Mouse (Mus musculus) fat pad, adult 2 months (tissue): ENCODE results near the gene Cstad.

Source experiments
- DNase-seq: peaks from one replicate; pipeline ENCODE4 v3.0.0-alpha.2; 2011; ENCODE audit warnings: low read depth, low spot score; ENCODE audit errors: extremely low read depth

Gene Cstad

GRCm38 (mm10) chr2:30626058-30626675 is 31.3 kb downstream of the Cstad start:
- no peak for DNase-seq

DNA sequence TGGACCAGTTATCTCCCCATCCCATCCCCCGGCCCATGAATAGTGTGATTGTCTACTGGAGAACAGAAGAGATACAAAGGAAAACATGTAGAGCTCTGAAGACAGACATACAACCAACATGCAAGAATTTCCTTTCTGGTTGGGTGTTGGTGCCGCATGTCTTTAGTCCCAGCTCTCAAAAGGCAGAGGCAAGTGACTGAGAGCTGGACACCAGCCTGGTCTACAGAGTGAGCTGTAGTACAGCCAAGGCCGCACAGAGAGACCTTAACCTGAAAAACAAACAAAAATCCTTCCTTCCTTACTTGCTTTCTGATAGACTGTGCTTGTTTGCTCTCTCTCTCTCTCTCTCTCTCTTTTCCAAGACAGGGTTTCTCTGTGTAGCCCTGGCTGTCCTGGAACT is 32.5 kb downstream of the Cstad start:
- no peak for DNase-seq

- DNase-seq, result no peak
Measured at GRCm38 (mm10) chr2:30628374-30628773, 33.5 kb downstream of the Cstad start.

DNA sequence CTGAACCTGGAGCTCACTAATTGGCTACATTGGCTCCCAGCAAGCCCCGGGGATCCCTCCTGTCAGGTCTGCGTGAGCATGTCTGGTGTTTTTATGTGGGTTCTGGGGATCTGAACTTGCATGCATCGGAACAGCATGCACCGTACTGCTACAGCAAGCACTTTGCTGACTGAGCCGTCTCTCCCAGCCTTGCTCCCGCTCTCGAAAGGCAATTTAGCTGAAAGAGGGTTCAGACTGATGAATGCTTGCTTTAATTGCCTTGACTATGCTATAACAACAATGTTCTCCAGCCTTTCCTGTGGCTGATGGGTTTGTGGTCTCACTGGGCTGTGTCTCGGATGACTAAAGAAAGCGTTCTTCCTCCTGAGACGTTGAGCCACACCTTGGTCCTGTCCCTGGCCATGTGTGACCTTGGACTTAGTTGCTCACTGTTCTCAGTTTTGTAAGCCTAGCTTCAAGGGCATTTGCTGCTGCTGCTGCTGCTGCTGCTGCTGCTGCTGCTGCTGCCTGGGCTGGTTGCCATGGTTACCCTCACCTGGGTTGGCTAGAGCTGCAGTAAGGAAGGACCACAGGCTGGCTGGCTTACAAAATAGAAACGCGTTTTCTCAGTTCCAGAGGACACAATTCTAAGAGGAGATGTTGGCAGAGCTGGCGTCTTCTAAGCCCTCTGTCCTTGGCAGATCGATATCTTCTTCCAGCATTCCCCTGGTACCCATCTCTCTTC is 34.4 kb downstream of the Cstad start:
- no peak for DNase-seq

DNA sequence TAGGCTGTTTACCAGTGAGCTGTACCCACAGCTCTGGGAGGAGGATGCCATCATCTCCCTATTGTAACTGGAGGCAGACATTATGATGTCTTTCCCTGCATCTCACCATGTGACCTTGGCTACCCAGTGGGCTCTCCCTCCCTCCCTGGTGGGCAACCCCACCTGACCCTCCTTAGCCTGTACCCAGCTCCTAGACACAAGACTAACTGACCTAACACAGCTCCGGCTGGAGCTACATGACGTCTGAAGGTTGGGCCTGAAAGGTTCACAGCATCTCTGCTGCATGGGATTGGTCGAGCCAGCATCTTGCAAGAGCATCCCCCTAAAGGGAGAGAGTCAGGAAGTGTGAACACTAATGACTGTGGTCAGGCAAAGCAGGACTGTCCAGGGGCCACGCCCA is 35.0 kb downstream of the Cstad start:
- DNase-seq, result no peak

GRCm38 (mm10) chr2:30636266-30636671 is 41.4 kb downstream of the Cstad start:
- DNase-seq, result no peak

DNA sequence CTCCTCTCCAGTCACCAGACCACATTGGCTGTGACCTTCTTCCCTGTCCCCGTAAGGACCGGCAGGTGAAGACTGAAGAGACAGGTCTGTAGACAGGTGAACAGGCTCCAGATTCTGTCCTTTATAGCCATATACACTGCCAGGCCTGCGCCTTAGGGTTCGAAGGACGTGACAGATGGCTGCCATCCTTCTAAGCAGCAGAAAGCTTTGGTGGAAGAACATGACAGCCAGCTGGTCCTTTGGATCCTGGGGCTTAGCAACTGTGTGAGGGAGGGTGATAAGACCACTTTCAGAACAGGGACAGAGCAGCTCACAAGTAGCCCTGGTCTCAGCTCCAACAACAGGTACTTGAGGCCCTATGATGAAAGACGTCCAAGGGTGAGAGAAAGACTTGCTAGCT is 43.2 kb downstream of the Cstad start:
- no peak for DNase-seq

GRCm38 (mm10) chr2:30640021-30640481 is 45.2 kb downstream of the Cstad start:
- DNase-seq, result no peak

- DNase-seq, result no peak
Measured at GRCm38 (mm10) chr2:30642810-30643209, 48.0 kb downstream of the Cstad start.

GRCm38 (mm10) chr2:30643422-30643821 is 48.6 kb downstream of the Cstad start:
- DNase-seq, result no peak

DNA sequence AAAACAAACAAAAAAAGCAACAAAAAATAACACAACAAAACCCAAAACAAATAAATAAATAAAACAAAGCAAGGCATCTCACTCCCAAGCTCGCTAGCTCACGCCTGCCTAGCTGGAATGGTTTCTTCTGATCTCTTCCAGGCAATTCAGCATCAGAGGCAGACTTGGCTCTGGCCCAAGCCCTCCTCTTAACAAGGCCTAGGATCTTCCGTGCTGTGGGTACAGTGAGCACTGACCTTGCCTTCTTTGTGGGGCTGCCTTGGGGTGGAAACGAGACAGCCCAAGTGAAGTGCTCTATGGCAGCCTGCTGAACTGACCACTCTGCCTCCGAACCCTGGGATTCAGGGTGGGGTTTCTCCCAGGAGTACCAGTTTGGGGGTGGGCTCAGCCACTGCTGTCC is 52.0 kb downstream of the Cstad start:
- DNase-seq, result no peak

GRCm38 (mm10) chr2:30647303-30647881 is 52.6 kb downstream of the Cstad start:
- DNase-seq, result no peak

GRCm38 (mm10) chr2:30647882-30648494 is 53.1 kb downstream of the Cstad start:
- no peak for DNase-seq

DNA sequence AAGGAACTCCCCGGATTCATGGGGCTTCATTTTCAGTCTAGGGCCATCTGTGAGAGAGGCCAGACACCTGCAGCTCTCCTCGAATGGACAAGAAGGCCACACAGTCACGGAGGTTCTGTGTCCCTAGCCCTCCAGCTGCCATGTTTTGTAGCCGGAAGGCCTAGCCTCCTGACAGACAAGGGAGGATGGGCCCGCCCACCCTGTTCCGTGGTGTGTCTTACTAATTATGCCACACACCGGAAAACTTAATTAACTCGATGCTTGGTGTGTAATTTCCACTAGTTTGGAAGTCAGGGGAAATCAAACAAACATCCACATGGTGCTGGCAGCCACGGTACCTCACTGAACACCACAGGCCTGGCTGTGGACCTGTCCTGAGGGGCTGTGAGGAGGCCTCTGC is 55.4 kb downstream of the Cstad start:
- no peak for DNase-seq

DNA sequence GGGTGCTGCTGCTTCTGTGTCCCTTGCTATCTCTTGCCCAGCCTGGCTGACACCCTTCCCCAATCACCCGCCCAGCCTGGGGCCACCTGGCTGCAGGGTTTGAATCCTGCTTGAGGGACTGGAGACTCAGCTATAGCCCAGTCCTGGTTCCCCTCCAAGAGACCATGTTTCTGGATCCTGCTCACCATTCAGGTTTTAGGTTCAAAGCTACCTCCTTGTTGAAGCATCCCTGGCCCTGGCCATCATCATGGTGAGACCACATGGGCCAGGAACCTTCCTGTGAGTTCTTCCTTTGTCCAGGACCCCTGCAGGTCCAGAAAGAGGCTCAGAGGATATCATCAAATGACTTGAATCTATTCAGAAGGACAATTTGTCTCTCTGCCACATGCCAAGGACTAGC is 57.0 kb downstream of the Cstad start:
- no peak for DNase-seq

DNA sequence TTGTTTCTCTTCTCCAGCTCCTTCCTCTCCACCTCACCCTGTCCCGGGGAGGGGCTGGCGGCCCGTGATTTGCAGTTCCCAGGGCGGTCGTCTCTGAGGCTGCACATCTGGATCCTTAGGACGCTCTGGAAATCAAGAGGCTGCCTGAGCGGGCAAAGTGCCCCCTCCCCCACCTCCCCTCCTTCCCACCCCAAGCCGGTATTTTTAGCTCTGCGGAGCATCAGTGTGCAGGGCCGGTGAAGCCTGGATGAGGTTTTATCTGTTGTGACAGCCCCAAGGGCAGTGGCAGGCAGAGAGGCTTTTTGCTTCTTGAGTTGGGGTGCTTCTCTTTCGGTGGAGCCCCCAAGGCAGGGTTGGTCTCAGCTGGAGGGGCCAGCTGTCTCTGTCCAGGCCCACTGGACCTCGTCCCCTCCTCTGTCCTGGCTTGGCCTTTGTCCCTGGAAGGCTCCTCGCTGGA is 57.8 kb downstream of the Cstad start:
- no peak for DNase-seq

GRCm38 (mm10) chr2:30653046-30653445 is 58.2 kb downstream of the Cstad start:
- no peak for DNase-seq

GRCm38 (mm10) chr2:30654158-30654557 is 59.3 kb downstream of the Cstad start:
- DNase-seq, result no peak

GRCm38 (mm10) chr2:30654582-30654981 is 59.7 kb downstream of the Cstad start:
- no peak for DNase-seq

DNA sequence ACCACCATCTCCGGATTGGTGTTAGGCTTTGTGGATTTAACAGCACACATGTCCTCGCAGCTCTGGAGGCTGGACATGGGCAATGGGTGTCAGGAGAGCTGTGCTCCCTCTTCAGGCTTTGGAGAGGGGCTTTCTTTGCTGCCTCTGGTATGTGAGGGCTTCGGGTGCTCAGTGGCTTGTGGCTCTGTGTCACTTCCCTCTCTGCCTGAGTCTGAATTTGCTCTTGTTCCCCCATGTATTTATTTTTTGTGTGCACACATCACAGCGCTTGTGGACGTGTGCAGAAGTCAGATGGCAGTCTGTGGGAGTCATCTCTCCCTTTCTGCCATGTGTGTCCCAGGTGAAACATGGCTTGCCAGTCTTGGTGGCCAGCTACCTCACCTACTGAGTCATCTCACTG is 60.9 kb downstream of the Cstad start:
- DNase-seq, result no peak

- no peak for DNase-seq
Measured at GRCm38 (mm10) chr2:30656711-30657555, 62.1 kb downstream of the Cstad start.
